Mouse (Mus musculus): Measurements from ENCODE around the gene Gm49776. TPM values are rescaled to one million over a fixed set of nuclear protein-coding genes. Genes with fewer than 3 reads are reported as not detected.

Gene Gm49776
- not detected for polyA plus RNA-seq (2017; shearing (Covaris generic))

DNA sequence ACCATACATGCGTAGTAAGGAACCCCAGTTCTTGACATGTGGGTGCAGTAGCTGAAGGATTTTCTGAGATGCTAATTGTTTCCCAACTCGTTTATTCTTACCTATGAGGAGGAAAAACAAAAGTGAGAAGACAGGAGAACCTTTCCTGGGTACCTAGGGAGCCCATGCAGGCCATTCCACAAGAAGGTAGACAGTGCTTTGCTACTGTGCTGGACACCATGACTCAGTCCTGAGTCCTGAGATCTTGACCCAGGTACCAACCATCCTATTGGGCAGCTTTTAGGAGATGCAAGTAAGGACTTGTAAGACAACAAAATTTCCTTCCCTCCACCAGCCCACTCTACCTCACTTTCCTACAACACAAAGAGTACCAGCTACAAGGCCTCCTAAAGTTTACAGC, at the start of gene Gm49776:
Gene Gm49776 (minus strand): TSS at position 101 of the 400 bp plus-strand sequence.

DNA sequence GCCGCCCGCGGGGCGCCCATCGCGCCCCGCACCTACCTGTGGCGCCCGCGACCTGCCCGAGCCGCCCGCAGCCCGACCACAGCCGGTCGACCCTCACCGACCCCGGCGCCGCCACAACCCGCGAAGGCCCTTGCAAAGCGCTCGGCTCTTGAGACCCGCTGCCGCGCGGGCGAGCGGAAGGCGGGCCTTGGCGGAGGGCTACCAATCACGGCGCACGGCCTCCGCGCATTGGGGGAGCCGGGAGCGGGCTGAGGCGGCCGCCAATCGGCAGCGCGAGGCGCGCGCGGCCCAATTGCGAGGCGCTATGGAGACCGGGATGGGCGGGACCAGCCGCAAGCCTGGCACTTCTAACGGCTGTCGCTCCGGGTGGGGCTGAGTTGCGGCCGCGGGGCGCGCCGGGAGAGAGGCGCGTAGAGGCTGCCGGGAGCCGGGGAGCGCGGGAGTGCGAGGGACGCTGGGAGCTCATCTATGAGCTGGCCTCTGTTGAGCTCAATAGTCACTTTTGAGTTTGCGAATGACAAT, 31.0 kb upstream of the Gm49776 start, which contains the start of gene Dgcr8:
Gene Dgcr8 (minus strand): TSS at position 180 of the 522 bp plus-strand sequence.

DNA sequence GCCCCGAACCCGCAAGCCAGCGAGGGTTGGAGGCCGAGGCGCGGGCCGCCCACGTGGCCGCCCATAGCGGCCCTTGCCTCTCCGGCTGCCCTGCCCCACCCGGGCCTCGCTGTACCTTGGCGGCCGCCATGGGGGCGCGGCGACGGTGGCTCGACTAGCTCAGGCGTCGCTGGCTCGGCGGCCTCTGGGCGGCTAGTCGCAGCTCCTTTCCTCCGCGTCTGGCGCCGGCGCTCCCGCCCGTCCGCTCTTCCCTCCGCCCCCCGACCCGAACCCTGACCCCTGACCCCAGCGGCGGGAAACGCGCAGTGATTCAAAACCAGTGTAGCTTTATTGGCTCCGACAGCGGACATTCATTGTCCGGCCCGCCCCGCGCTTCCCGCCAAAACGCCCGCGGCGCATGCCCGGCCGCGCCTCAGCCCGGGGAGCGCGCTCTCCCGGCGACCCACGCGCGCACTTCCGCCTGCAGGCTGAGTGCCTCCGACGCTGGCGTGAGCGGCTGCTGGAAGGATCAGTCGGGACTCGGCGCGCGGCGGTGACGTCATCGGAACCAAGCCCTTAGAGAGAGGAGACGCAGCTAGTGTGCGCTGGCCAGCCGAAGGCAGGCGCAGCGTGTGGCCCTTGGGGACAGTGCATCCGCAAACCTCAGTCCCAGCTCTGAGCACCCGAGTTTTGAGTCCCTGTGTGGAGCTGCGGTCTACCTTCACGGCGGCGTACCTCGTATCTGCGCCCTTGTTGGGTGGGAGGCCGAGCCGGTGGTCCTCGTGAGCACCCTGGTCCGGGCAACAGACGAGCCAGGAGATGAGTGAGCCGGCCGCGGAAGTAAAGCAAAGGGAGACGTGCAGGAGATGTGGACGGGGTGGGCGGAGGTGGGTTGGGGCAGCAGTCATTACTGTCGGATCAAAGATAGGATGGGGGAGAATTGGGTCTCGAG, 9.4 kb downstream of the Gm49776 start, which contains the start of the genes Trmt2a and Ranbp1:
Gene Trmt2a (plus strand): TSS at position 247 of the 931 bp plus-strand sequence.
Gene Ranbp1 (minus strand): TSS at position 300 of the 931 bp plus-strand sequence.

GRCm38 (mm10) chr16:18234671-18235388, 23.3 kb downstream of the Gm49776 start, which contains the start of gene Zdhhc8:
Gene Zdhhc8 (minus strand): TSS chr16:18235136.

GRCm38 (mm10) chr16:18217579-18217978, 40.5 kb downstream of the Gm49776 start, which contains the start of gene Ccdc188:
Gene Ccdc188 (plus strand): TSS chr16:18217879.

Other genes with a start within 250 kb of the Gm49776 start
- 34.4 TPM for gene Dgcr6, start 205.5 kb downstream of the Gm49776 start, polyA plus RNA-seq (2017; shearing (Covaris generic))
- 4.8 TPM for gene Prodh, start 168.1 kb downstream of the Gm49776 start, polyA plus RNA-seq (2017; shearing (Covaris generic))
- not detected for gene Rtn4r, start 130.7 kb downstream of the Gm49776 start, polyA plus RNA-seq (2017; shearing (Covaris generic))
- gene Ccdc188, start 40.4 kb downstream of the Gm49776 start, polyA plus RNA-seq (2017; shearing (Covaris generic)): not detected
- 14.6 TPM for gene Zdhhc8, start 23.2 kb downstream of the Gm49776 start, polyA plus RNA-seq (2017; shearing (Covaris generic))
- gene Trmt2a, start 9.6 kb downstream of the Gm49776 start, polyA plus RNA-seq (2017; shearing (Covaris generic)): 98.7 TPM
- 251 TPM for gene Ranbp1, start 9.6 kb downstream of the Gm49776 start, polyA plus RNA-seq (2017; shearing (Covaris generic))
- gene Dgcr8, start 30.9 kb upstream of the Gm49776 start, polyA plus RNA-seq (2017; shearing (Covaris generic)): 30.2 TPM
- gene Tango2, start 89.8 kb upstream of the Gm49776 start, polyA plus RNA-seq (2017; shearing (Covaris generic)): 56.4 TPM
- gene Arvcf, start 89.9 kb upstream of the Gm49776 start, polyA plus RNA-seq (2017; shearing (Covaris generic)): 2.8 TPM
- 37.7 TPM for gene Txnrd2, start 168.1 kb upstream of the Gm49776 start, polyA plus RNA-seq (2017; shearing (Covaris generic))
- gene Comt, start 168.5 kb upstream of the Gm49776 start, polyA plus RNA-seq (2017; shearing (Covaris generic)): 58.4 TPM
- gene Gnb1l, start 240.4 kb upstream of the Gm49776 start, polyA plus RNA-seq (2017; shearing (Covaris generic)): 19.0 TPM
- 0.29 TPM for gene Rtl10, start 240.6 kb upstream of the Gm49776 start, polyA plus RNA-seq (2017; shearing (Covaris generic))